Mouse (Mus musculus): Measurements from ENCODE around the gene Arhgdib.

DNA sequence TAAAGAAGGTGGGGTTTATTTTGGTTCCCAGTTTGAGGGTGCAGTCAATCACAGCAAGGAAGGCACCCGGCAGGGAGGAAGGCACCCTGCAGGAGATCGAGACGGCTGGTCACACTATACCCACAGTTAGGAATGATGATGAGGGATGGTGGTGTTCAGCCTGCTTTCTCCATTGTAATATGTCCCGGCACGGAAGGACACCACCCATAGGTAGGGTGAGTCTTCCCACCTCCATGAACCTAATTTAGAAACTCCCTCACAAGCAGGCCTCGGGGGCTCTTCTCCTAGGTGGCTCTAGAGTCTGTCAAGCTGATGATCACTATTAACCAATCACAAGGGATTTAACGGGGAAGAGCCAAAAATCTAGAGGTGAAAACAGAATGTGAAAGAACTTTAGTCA lies 18.8 kb downstream of the Arhgdib start:
- TF ChIP-seq POLR2A (IDR thresholded peaks at IDR 0.05; ENCODE audit: borderline replicate concordance, extremely low read depth, insufficient read depth, insufficient read length, poor library complexity, severe bottlenecking) (no peak), CTCF (IDR thresholded peaks at IDR 0.05; ENCODE audit: borderline replicate concordance, extremely low read depth, insufficient read depth, insufficient read length) (no peak)
